Mouse (Mus musculus): ENCODE results near the gene Slc35c1.

- TF ChIP-seq CTCF (IDR thresholded peaks at IDR 0.05; ENCODE audit: low read depth, low read length) (no peak), POLR2AphosphoS5 (IDR thresholded peaks at IDR 0.05; ENCODE audit: insufficient replicate concordance, low read depth, low read length) (no peak), GATA1 (IDR thresholded peaks at IDR 0.05; ENCODE audit: borderline replicate concordance, low read length) (no peak), TAL1 (conservative IDR thresholded peaks at IDR 0.05; ENCODE audit: low read depth, low read length) (no peak), GATA2 (IDR thresholded peaks at IDR 0.05; ENCODE audit: borderline replicate concordance, low read depth, low read length) (no peak)
Observed at GRCm38 (mm10) chr2:92427882-92428281, 32.5 kb downstream of the Slc35c1 start.
